Mouse (Mus musculus) spleen, postnatal 4 days (tissue): ENCODE data around the gene Kbtbd13.
"Not testable (repeated sequence)": the region's sequence is repeated elsewhere in the genome, so short reads cannot be mapped to it uniquely, and the experiment has no call there.

Experiments
- DNase-seq, 2 experiments: peaks; one replicate each; pipeline ENCODE4 v3.0.0; 2022; ENCODE audit warnings: low spot score in 2 of 2

The Kbtbd13 gene

DNA sequence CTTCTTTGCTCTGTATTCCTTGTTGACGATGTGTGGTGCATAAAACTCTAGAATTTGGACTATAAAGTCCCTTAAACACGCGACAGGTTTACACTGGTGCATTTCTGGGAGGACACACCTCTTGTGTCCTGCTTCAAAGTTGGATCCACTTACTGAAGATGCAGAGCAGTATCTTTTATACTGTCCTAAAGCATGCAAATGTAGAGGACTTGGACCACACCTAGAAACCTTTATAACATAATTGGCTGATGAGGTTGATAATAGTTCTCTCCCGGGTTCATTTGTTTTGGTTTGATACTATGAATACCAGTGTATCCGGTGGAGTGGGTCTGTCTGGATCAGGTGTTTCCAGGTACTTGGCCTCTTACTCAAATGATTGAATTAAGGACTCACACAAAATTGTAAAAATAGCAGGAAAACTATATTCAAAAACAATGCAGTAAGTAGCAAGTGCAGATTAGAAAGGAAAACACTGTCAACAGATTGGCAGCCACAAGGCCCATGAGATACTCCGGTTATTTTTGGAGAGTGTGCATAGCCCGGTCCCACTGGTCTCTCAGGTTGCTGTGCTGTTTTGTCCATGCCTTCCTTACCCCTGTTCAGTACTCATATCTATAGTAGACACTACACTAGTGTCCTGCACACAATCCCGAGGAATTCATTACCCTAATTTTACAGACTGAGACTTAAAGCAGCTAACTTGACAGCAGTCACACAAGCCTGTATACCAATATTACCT, 44.2 kb downstream of the Kbtbd13 start:
- no peak for DNase-seq

GRCm38 (mm10) chr9:65346476-65347111, 44.9 kb downstream of the Kbtbd13 start:
- DNase-seq = peak; percentile 55 to 83

- peak; percentile 89 to 93 for DNase-seq
Measured at GRCm38 (mm10) chr9:65345854-65346475, 45.5 kb downstream of the Kbtbd13 start, which contains the start of gene Pdcd7. Gene Pdcd7, plus strand, starts transcription at chr9:65346104.

- DNase-seq = not testable (repeated sequence)
Measured at GRCm38 (mm10) chr9:65345439-65345838, 46.0 kb downstream of the Kbtbd13 start.

GRCm38 (mm10) chr9:65340414-65340813, 51.0 kb downstream of the Kbtbd13 start:
- DNase-seq = no peak

DNA sequence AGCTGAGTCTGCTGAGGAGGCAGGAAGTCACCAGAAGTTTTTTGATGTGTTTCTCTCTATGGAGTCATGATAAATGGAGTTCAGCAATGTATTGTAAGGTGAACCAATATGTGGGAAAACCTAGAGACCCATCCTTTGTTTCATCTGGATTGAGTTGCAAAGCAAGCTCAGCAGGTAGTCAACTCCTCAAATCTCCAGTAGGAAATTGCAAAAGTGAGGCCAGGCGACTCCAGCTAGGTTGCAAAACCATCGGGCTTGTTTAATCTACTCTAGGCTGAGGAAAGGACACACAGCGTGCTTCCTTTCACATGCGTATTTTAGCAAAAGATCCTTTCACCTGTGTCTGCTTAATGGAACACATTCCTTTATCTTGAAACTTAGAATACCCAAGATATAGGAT, 52.3 kb downstream of the Kbtbd13 start:
- DNase-seq = no peak
